Mouse (Mus musculus): ENCODE measurements around the gene Foxd4. TPM values are rescaled to one million over a fixed set of nuclear protein-coding genes. Genes with fewer than 3 reads are reported as not detected.

Gene Foxd4
- total RNA-seq (2021) = not detected

GRCm38 (mm10) chr19:24900581-24901220 lies at the start of gene Foxd4:
Foxd4 (minus strand) TSS chr19:24901197.
- DNase-seq (ENCODE audit: extremely low spot score in 1 of 2, low spot score in 2 of 2) = no peak
- intact Hi-C loops (cut with DNase I) = no loop called here

GRCm38 (mm10) chr19:24945521-24946262 lies 44.7 kb upstream of the Foxd4 start:
- DNase-seq (ENCODE audit: extremely low spot score in 1 of 2, low spot score in 2 of 2) = no peak

GRCm38 (mm10) chr19:24937084-24937483 lies 36.1 kb upstream of the Foxd4 start:
- DNase-seq (ENCODE audit: extremely low spot score in 1 of 2, low spot score in 2 of 2) = no peak
- intact Hi-C loops (cut with DNase I) = no loop called here

More at GRCm38 (mm10) chr19:24945521-24946262, 44.7 kb upstream of the Foxd4 start:
- intact Hi-C loops (cut with DNase I) = no loop called here

- DNase-seq (ENCODE audit: extremely low spot score in 1 of 2, low spot score in 2 of 2) = no peak
- intact Hi-C loops (cut with DNase I) = no loop called here
Measured at GRCm38 (mm10) chr19:24929041-24929440, 28.0 kb upstream of the Foxd4 start.

- intact Hi-C loops (cut with DNase I) = no loop called here
Measured at GRCm38 (mm10) chr19:24920866-24921265, 19.9 kb upstream of the Foxd4 start.

GRCm38 (mm10) chr19:24908385-24909155 lies 7.6 kb upstream of the Foxd4 start:
- DNase-seq (ENCODE audit: extremely low spot score in 1 of 2, low spot score in 2 of 2) = no peak
- intact Hi-C loops (cut with DNase I) = no loop called here

More at GRCm38 (mm10) chr19:24920866-24921265, 19.9 kb upstream of the Foxd4 start:
- no peak for DNase-seq (ENCODE audit: extremely low spot score in 1 of 2, low spot score in 2 of 2)

GRCm38 (mm10) chr19:24907655-24908054 lies 6.7 kb upstream of the Foxd4 start:
- intact Hi-C loops (cut with DNase I) = no loop called here
- DNase-seq (ENCODE audit: extremely low spot score in 1 of 2, low spot score in 2 of 2) = no peak

GRCm38 (mm10) chr19:24902821-24903220 lies 1.8 kb upstream of the Foxd4 start:
- DNase-seq (ENCODE audit: extremely low spot score in 1 of 2, low spot score in 2 of 2) = no peak
- intact Hi-C loops (cut with DNase I) = no loop called here

GRCm38 (mm10) chr19:24902256-24902655 lies 1.3 kb upstream of the Foxd4 start:
- no peak for DNase-seq (ENCODE audit: extremely low spot score in 1 of 2, low spot score in 2 of 2)
- intact Hi-C loops (cut with DNase I) = no loop called here

- no peak for DNase-seq (ENCODE audit: extremely low spot score in 1 of 2, low spot score in 2 of 2)
- intact Hi-C loops (cut with DNase I) = no loop called here
Measured at GRCm38 (mm10) chr19:24901666-24902065, 669 bp upstream of the Foxd4 start.

- intact Hi-C loops (cut with DNase I) = loop anchor here (5.0 to 10.0 kb wide), 2 partner anchors 705 to 772 kb away; partner anchors contain the start of gene Dmrt2
- DNase-seq (ENCODE audit: extremely low spot score in 1 of 2, low spot score in 2 of 2) = no peak
Measured at GRCm38 (mm10) chr19:24899578-24900544, 1.1 kb downstream of the Foxd4 start.

- DNase-seq (ENCODE audit: extremely low spot score in 1 of 2, low spot score in 2 of 2) = no peak
- intact Hi-C loops (cut with DNase I) = loop anchor here (5.0 to 10.0 kb wide), 2 partner anchors 706 to 773 kb away; partner anchors contain the start of gene Dmrt2
Measured at GRCm38 (mm10) chr19:24898737-24899577, 2.0 kb downstream of the Foxd4 start.

- intact Hi-C loops (cut with DNase I) = loop anchor here (5.0 to 10.0 kb wide), 2 partner anchors 707 to 774 kb away; partner anchors contain the start of gene Dmrt2
- DNase-seq (ENCODE audit: extremely low spot score in 1 of 2, low spot score in 2 of 2) = no peak
Measured at GRCm38 (mm10) chr19:24897896-24898736, 2.9 kb downstream of the Foxd4 start.

- intact Hi-C loops (cut with DNase I) = loop anchor here (5.0 to 10.0 kb wide), 2 partner anchors 708 to 775 kb away; partner anchors contain the start of gene Dmrt2
- DNase-seq (ENCODE audit: extremely low spot score in 1 of 2, low spot score in 2 of 2) = peak in 1 of 2 experiments; percentile 57
Measured at GRCm38 (mm10) chr19:24897006-24897895, 3.7 kb downstream of the Foxd4 start.

GRCm38 (mm10) chr19:24896536-24896935 lies 4.5 kb downstream of the Foxd4 start:
- intact Hi-C loops (cut with DNase I) = loop anchor here (5.0 to 10.0 kb wide), 2 partner anchors 708 to 776 kb away; partner anchors contain the start of gene Dmrt2
- DNase-seq (ENCODE audit: extremely low spot score in 1 of 2, low spot score in 2 of 2) = no peak
